Mouse (Mus musculus) WW6 (cell line): ENCODE data around the gene Mthfd1l.

Experiments used
- DNase-seq: peaks from one replicate; pipeline ENCODE4 v3.0.0-alpha.2; 2013; ENCODE audit warnings: low read depth, low spot score

The Mthfd1l gene

GRCm38 (mm10) chr10:4203651-4204050 lies 230.7 kb downstream of the Mthfd1l start:
- DNase-seq, result peak; percentile 13

GRCm38 (mm10) chr10:4209040-4209439 lies 236.1 kb downstream of the Mthfd1l start:
- no peak for DNase-seq

GRCm38 (mm10) chr10:4210313-4211066 lies 237.6 kb downstream of the Mthfd1l start:
- no peak for DNase-seq

- DNase-seq, result no peak
These were observed 238.1 kb downstream of the Mthfd1l start for GRCm38 (mm10) chr10:4211067-4211447.
